Mouse (Mus musculus): Measurements from ENCODE around the gene Celsr1. TPM values are rescaled to one million over a fixed set of nuclear protein-coding genes. Genes with fewer than 3 reads are reported as not detected.

The Celsr1 gene
- total RNA-seq (2014; rRNA removed) = 2.4 and 3.7 TPM in 2 replicates
- polyA plus RNA-seq (2012; rRNA removed) = 11.5 and 12.4 TPM in 2 replicates

- no peaks in the 10 kb centered on the region for H3K36me3 ChIP-seq (ENCODE audit: control insufficient read depth, insufficient read depth, low read length)
- no peak for TF ChIP-seq POLR2A (IDR thresholded peaks at IDR 0.05; ENCODE audit: extremely low read depth, insufficient read depth, low read length)
- TF ChIP-seq CTCF (IDR thresholded peaks at IDR 0.05; ENCODE audit: low read depth, low read length) = no peak
- H3K4me3 ChIP-seq (ENCODE audit: insufficient read depth, low read depth, low read length) = peak within 1 kb of the TSS; percentile 8; the same call in 1 of the 2 replicates
- 2% methylated on average over 78 of the region's 80 CpGs for WGBS
- DNase-seq (ENCODE audit: extremely low read depth, low read depth, low spot score) = no peak
- H3K27me3 ChIP-seq (ENCODE audit: control insufficient read depth, insufficient read depth, low read length) = peaks cover 18% of the 10 kb centered on the region
- H3K9ac ChIP-seq (ENCODE audit: low read depth, low read length) = no peak within 1 kb of the TSS
- no peak within 1 kb of the TSS for H3K27ac ChIP-seq (replicated peaks; ENCODE audit: insufficient read depth, low read depth, low read length)
- no peaks in the 10 kb centered on the region for H3K79me2 ChIP-seq (ENCODE audit: control insufficient read depth, insufficient read depth, low read length)
- H3K4me1 ChIP-seq (ENCODE audit: control insufficient read depth, insufficient read depth, low read length) = no peaks in the 10 kb centered on the region
Observed at GRCm38 (mm10) chr15:86033191-86033841, at the start of gene Celsr1. TSS of gene Celsr1 (minus strand) at chr15:86033777.

DNA sequence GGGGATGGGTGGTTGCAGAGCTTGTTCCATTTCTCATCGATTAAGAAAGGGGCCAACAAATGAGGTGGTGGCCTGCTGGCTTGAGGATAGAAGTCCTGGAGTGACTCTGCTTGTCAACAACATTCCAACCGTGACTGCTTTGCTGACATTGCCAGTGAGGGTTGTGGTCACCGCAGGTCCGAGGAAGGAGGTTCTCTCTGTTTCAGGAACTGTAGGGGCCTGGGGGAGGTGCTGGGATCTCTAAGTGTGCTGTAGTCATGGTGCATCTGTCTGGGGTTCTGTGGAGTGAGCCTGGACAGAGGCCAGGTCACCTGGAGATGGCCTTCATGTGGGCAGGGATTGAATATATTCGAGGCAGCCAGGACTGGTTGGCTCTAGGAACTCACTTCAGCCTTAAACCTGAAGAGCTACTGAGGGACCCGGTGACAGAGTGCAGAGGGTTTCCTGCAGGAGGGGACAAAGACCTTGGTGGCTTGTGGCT lies 49.7 kb upstream of the Celsr1 start:
- Histone ChIP-seq H3K4me3 (ENCODE audit: insufficient read depth, low read depth, low read length) (no peak overlapping the region), H3K4me1 (ENCODE audit: control insufficient read depth, insufficient read depth, low read length) (0 out of 2 replicates have a peak, but pooled peaks cover 5% of the 10 kb centered on the region), H3K27me3 (ENCODE audit: control insufficient read depth, insufficient read depth, low read length) (no peaks in the 10 kb centered on the region), H3K79me2 (ENCODE audit: control insufficient read depth, insufficient read depth, low read length) (peaks cover 12% of the 10 kb centered on the region; the same call in 1 of the 2 replicates), H3K27ac (replicated peaks; ENCODE audit: insufficient read depth, low read depth, low read length) (no peak overlapping the region), H3K9ac (ENCODE audit: low read depth, low read length) (no peak overlapping the region), H3K36me3 (ENCODE audit: control insufficient read depth, insufficient read depth, low read length) (no peaks in the 10 kb centered on the region)
- no peak for TF ChIP-seq POLR2A (IDR thresholded peaks at IDR 0.05; ENCODE audit: extremely low read depth, insufficient read depth, low read length)
- no peak for TF ChIP-seq CTCF (IDR thresholded peaks at IDR 0.05; ENCODE audit: low read depth, low read length)
- WGBS = 40% methylated on average over 6 of the region's 6 CpGs
- no peak for DNase-seq (ENCODE audit: extremely low read depth, low read depth, low spot score)

- Histone ChIP-seq H3K36me3 (ENCODE audit: control insufficient read depth, insufficient read depth, low read length) (no peaks in the 10 kb centered on the region), H3K27ac (replicated peaks; ENCODE audit: insufficient read depth, low read depth, low read length) (no peak overlapping the region), H3K79me2 (ENCODE audit: control insufficient read depth, insufficient read depth, low read length) (peaks cover 14% of the 10 kb centered on the region; the same call in 1 of the 2 replicates)
Observed at GRCm38 (mm10) chr15:86082551-86082961, 49.0 kb upstream of the Celsr1 start.

DNA sequence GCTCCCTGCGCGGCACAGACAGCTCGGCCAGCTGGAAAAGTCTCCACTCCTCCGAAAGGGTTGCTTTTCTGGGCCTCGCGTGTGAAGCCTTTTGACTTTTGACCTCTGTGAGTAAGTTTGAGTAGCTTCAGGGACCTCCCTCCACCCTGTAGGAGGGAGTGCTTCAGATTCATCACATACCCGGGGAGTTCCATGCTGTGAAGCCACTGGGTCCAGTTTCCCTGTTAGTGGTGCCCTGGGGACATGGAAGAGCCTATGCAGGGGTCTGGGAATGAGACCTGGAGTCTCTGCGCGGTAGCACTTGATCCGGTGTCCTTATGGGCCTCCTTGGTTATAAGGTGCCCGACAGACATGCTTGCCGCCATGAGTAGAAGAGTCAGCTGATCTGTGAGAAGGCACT lies 48.1 kb upstream of the Celsr1 start:
- H3K79me2 ChIP-seq (ENCODE audit: control insufficient read depth, insufficient read depth, low read length) = peaks cover 12% of the 10 kb centered on the region; the same call in 1 of the 2 replicates
- DNase-seq (ENCODE audit: extremely low read depth, low read depth, low spot score) = no peak
- H3K27me3 ChIP-seq (ENCODE audit: control insufficient read depth, insufficient read depth, low read length) = no peaks in the 10 kb centered on the region
- H3K4me3 ChIP-seq (ENCODE audit: insufficient read depth, low read depth, low read length) = no peak overlapping the region
- 87% methylated on average over 12 of the region's 12 CpGs for WGBS
- 0 out of 2 replicates have a peak, but pooled peaks cover 5% of the 10 kb centered on the region for H3K4me1 ChIP-seq (ENCODE audit: control insufficient read depth, insufficient read depth, low read length)
- no peaks in the 10 kb centered on the region for H3K36me3 ChIP-seq (ENCODE audit: control insufficient read depth, insufficient read depth, low read length)
- H3K9ac ChIP-seq (ENCODE audit: low read depth, low read length) = no peak overlapping the region
- H3K27ac ChIP-seq (replicated peaks; ENCODE audit: insufficient read depth, low read depth, low read length) = no peak overlapping the region
- TF ChIP-seq CTCF (IDR thresholded peaks at IDR 0.05; ENCODE audit: low read depth, low read length) (no peak), POLR2A (IDR thresholded peaks at IDR 0.05; ENCODE audit: extremely low read depth, insufficient read depth, low read length) (no peak)

More at GRCm38 (mm10) chr15:86082551-86082961, 49.0 kb upstream of the Celsr1 start:
- TF ChIP-seq CTCF (IDR thresholded peaks at IDR 0.05; ENCODE audit: low read depth, low read length) (no peak), POLR2A (IDR thresholded peaks at IDR 0.05; ENCODE audit: extremely low read depth, insufficient read depth, low read length) (no peak)
- H3K4me1 ChIP-seq (ENCODE audit: control insufficient read depth, insufficient read depth, low read length) = 0 out of 2 replicates have a peak, but pooled peaks cover 5% of the 10 kb centered on the region
- no peak overlapping the region for H3K9ac ChIP-seq (ENCODE audit: low read depth, low read length)
- DNase-seq (ENCODE audit: extremely low read depth, low read depth, low spot score) = no peak
- 94% methylated on average over 11 of the region's 11 CpGs for WGBS
- H3K27me3 ChIP-seq (ENCODE audit: control insufficient read depth, insufficient read depth, low read length) = no peaks in the 10 kb centered on the region
- no peak overlapping the region for H3K4me3 ChIP-seq (ENCODE audit: insufficient read depth, low read depth, low read length)

- no peak overlapping the region for H3K9ac ChIP-seq (ENCODE audit: low read depth, low read length)
- no peak for DNase-seq (ENCODE audit: extremely low read depth, low read depth, low spot score)
- H3K27ac ChIP-seq (replicated peaks; ENCODE audit: insufficient read depth, low read depth, low read length) = no peak overlapping the region
- H3K79me2 ChIP-seq (ENCODE audit: control insufficient read depth, insufficient read depth, low read length) = peaks cover 8% of the 10 kb centered on the region; the same call in 1 of the 2 replicates
- no peaks in the 10 kb centered on the region for H3K27me3 ChIP-seq (ENCODE audit: control insufficient read depth, insufficient read depth, low read length)
- no peak for TF ChIP-seq CTCF (IDR thresholded peaks at IDR 0.05; ENCODE audit: low read depth, low read length)
- TF ChIP-seq POLR2A (IDR thresholded peaks at IDR 0.05; ENCODE audit: extremely low read depth, insufficient read depth, low read length) = no peak
- no peak overlapping the region for H3K4me3 ChIP-seq (ENCODE audit: insufficient read depth, low read depth, low read length)
- 100% methylated on average over 1 of the region's 1 CpGs for WGBS
- no peaks in the 10 kb centered on the region for H3K36me3 ChIP-seq (ENCODE audit: control insufficient read depth, insufficient read depth, low read length)
- peaks cover 3% of the 10 kb centered on the region; the same call in 1 of the 2 replicates for H3K4me1 ChIP-seq (ENCODE audit: control insufficient read depth, insufficient read depth, low read length)
Observed at GRCm38 (mm10) chr15:86080408-86080807, 46.8 kb upstream of the Celsr1 start.

GRCm38 (mm10) chr15:86079876-86080275 lies 46.3 kb upstream of the Celsr1 start:
- no peaks in the 10 kb centered on the region for H3K27me3 ChIP-seq (ENCODE audit: control insufficient read depth, insufficient read depth, low read length)
- no peak for TF ChIP-seq POLR2A (IDR thresholded peaks at IDR 0.05; ENCODE audit: extremely low read depth, insufficient read depth, low read length)
- TF ChIP-seq CTCF (IDR thresholded peaks at IDR 0.05; ENCODE audit: low read depth, low read length) = no peak
- no peak overlapping the region for H3K27ac ChIP-seq (replicated peaks; ENCODE audit: insufficient read depth, low read depth, low read length)
- H3K79me2 ChIP-seq (ENCODE audit: control insufficient read depth, insufficient read depth, low read length) = peaks cover 8% of the 10 kb centered on the region; the same call in 1 of the 2 replicates
- H3K4me3 ChIP-seq (ENCODE audit: insufficient read depth, low read depth, low read length) = no peak overlapping the region
- no peak for DNase-seq (ENCODE audit: extremely low read depth, low read depth, low spot score)
- H3K36me3 ChIP-seq (ENCODE audit: control insufficient read depth, insufficient read depth, low read length) = no peaks in the 10 kb centered on the region
- H3K9ac ChIP-seq (ENCODE audit: low read depth, low read length) = no peak overlapping the region
- 65% methylated on average over 4 of the region's 4 CpGs for WGBS
- H3K4me1 ChIP-seq (ENCODE audit: control insufficient read depth, insufficient read depth, low read length) = peaks cover 4% of the 10 kb centered on the region; the same call in 1 of the 2 replicates
